Mouse (Mus musculus) G1E (cell line): ENCODE results near the gene Ptprm.

Source experiments
- CTCF ChIP-seq: IDR thresholded peaks from 2 replicates; pipeline ENCODE4 v1.5.1; 2012; ENCODE audit warnings: low read depth, low read length, inconsistent platforms, mixed read lengths
- GATA1 ChIP-seq: IDR thresholded peaks from 2 replicates; pipeline ENCODE4 v1.6.1; 2012; ENCODE audit warnings: borderline replicate concordance, low read length, inconsistent platforms, mixed read lengths
- GATA2 ChIP-seq: IDR thresholded peaks from 2 replicates; pipeline ENCODE4 v1.6.1; 2012; ENCODE audit warnings: low read depth, low read length, inconsistent platforms, borderline replicate concordance
- POLR2AphosphoS5 ChIP-seq: IDR thresholded peaks from 2 replicates; pipeline ENCODE4 v1.6.1; 2012; ENCODE audit warnings: low read depth, low read length, inconsistent platforms; ENCODE audit not compliant: insufficient replicate concordance
- TAL1 ChIP-seq: conservative IDR thresholded peaks from 2 replicates; pipeline ENCODE4 v1.6.1; 2012; ENCODE audit warnings: low read depth, low read length, inconsistent platforms, mixed read lengths

DNA sequence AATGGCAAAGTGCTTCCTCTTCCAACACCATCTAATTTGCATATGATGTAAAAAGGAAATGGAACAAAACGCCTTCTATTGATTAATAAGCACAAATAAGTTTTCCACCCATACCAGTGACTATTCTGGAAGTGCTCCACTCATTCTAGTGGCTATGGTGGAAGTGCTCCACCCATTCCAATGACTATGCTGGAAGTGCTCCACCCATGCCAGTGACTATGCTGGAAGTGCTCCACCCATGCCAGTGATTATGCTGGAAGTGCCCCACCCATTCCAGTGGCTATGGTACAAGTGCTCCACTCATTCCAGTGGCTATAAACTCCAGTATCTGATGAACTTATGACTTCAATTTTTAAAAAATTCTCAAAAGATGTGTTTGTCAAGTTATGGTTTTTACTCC, 91.2 kb downstream of the Ptprm start:
- no peak for TF ChIP-seq CTCF
- no peak for TF ChIP-seq TAL1
- TF ChIP-seq GATA1, result no peak
- TF ChIP-seq POLR2AphosphoS5, result no peak
- TF ChIP-seq GATA2, result no peak
